Mouse (Mus musculus) CH12.LX (cell line): ENCODE measurements around the gene Ifnar1. TPM values are rescaled to one million over a fixed set of nuclear protein-coding genes. Genes with fewer than 3 reads are reported as not detected.
A peak's percentile ranks its signal among the peaks of the same experiment; 100 is the strongest.

Experiments used
- DNase-seq: peaks from one replicate; pipeline ENCODE4 v3.0.0-alpha.2; 2013; ENCODE audit errors: extremely low read depth
- H3K27ac ChIP-seq: 2 replicates; pipeline ENCODE4 v1.5.1; 2012; ENCODE audit warnings: low read depth, mild to moderate bottlenecking, control low read depth, moderate library complexity; ENCODE audit not compliant: insufficient read depth
- H3K27me3 ChIP-seq: replicated peaks from 2 replicates; pipeline ENCODE3; 2012; ENCODE audit warnings: inconsistent platforms
- H3K36me3 ChIP-seq, 2 experiments: replicated peaks in 1 of 2; 2 replicates each; pipeline versions ENCODE3 to v1.6.1; 2012; ENCODE audit warnings: inconsistent platforms in 1 of 2, low read length in 1 of 2, mild to moderate bottlenecking in 1 of 2, mixed read lengths in 1 of 2, moderate library complexity in 1 of 2; ENCODE audit not compliant: control insufficient read depth in 1 of 2, insufficient read depth in 1 of 2
- H3K4me1 ChIP-seq, 2 experiments: 2 replicates each; pipeline ENCODE4 v1.6.1; 2012; ENCODE audit warnings: inconsistent platforms in 1 of 2, moderate library complexity in 1 of 2; ENCODE audit not compliant: insufficient read depth in 2 of 2, control insufficient read depth in 1 of 2
- H3K4me2 ChIP-seq: 2 replicates; pipeline ENCODE4 v1.6.1; 2012; ENCODE audit warnings: low read depth, mild to moderate bottlenecking, control low read depth; ENCODE audit not compliant: poor library complexity, insufficient read depth, severe bottlenecking
- H3K4me3 ChIP-seq, 3 experiments: fragments of 150-350 bp in 1 of 3; sonication (generic) in 1 of 3; replicated peaks in 1 of 3; 2 replicates each; pipeline versions ENCODE3 to v1.5.1; 2011 to 2012; ENCODE audit warnings: low read depth in 2 of 3, low read length in 2 of 3, mild to moderate bottlenecking in 2 of 3, moderate library complexity in 2 of 3, control low read depth in 1 of 3, improper control_type of control experiment in 1 of 3, inconsistent platforms in 1 of 3, mixed read lengths in 1 of 3; ENCODE audit not compliant: poor library complexity in 1 of 3
- H3K79me2 ChIP-seq: replicated peaks from 2 replicates; pipeline ENCODE4 v1.6.1; 2012; ENCODE audit warnings: mild to moderate bottlenecking, moderate library complexity; ENCODE audit not compliant: control insufficient read depth, poor library complexity, insufficient read depth, severe bottlenecking; ENCODE audit errors: extremely low read depth
- H3K9ac ChIP-seq: 2 replicates; pipeline ENCODE4 v1.6.1; 2012; ENCODE audit warnings: low read depth, mild to moderate bottlenecking, control low read depth, moderate library complexity; ENCODE audit not compliant: insufficient read depth
- H3K9me3 ChIP-seq: replicated peaks from 2 replicates; pipeline ENCODE3; 2012; ENCODE audit warnings: low read length, inconsistent platforms, mixed read lengths
- BHLHE40 ChIP-seq: IDR thresholded peaks from 2 replicates; pipeline ENCODE4 v1.6.1; 2011; ENCODE audit warnings: mild to moderate bottlenecking, low read depth, low read length, improper control_type of control experiment
- CHD1 ChIP-seq: IDR thresholded peaks from 2 replicates; pipeline ENCODE4 v1.6.1; 2012; ENCODE audit warnings: low read depth, low read length, improper control_type of control experiment, inconsistent platforms
- CHD2 ChIP-seq: IDR thresholded peaks from 2 replicates; pipeline ENCODE4 v1.6.1; 2011; ENCODE audit warnings: low read length, improper control_type of control experiment
- CTCF ChIP-seq, 2 experiments: IDR thresholded peaks in 1 of 2; conservative IDR thresholded peaks in 1 of 2; 2 replicates each; pipeline ENCODE4 v1.5.1; 2011 to 2012; ENCODE audit warnings: low read depth in 2 of 2, low read length in 2 of 2, improper control_type of control experiment in 1 of 2, inconsistent platforms in 1 of 2, mild to moderate bottlenecking in 1 of 2, moderate library complexity in 1 of 2
- ETS1 ChIP-seq: conservative IDR thresholded peaks from 2 replicates; pipeline ENCODE4 v1.6.1; 2012; ENCODE audit warnings: low read depth, mild to moderate bottlenecking, inconsistent platforms, low read length, improper control_type of control experiment, moderate library complexity
- GABPA ChIP-seq: IDR thresholded peaks from 2 replicates; pipeline ENCODE4 v1.6.1; 2012; ENCODE audit warnings: low read depth, low read length, improper control_type of control experiment, inconsistent platforms; ENCODE audit not compliant: insufficient replicate concordance
- HCFC1 ChIP-seq: IDR thresholded peaks from 2 replicates; pipeline ENCODE4 v1.6.1; 2012; ENCODE audit warnings: low read depth, mild to moderate bottlenecking, inconsistent platforms, low read length, improper control_type of control experiment
- JUN ChIP-seq: IDR thresholded peaks from 2 replicates; pipeline ENCODE4 v1.6.1; 2011; ENCODE audit warnings: low read depth, mild to moderate bottlenecking, low read length, improper control_type of control experiment, moderate library complexity; ENCODE audit not compliant: insufficient read depth
- KAT2A ChIP-seq: IDR thresholded peaks from 2 replicates; pipeline ENCODE4 v1.6.1; 2012; ENCODE audit warnings: low read length, improper control_type of control experiment, inconsistent platforms; ENCODE audit not compliant: insufficient replicate concordance
- MAFK ChIP-seq: IDR thresholded peaks from 2 replicates; pipeline ENCODE4 v1.6.1; 2011; ENCODE audit warnings: low read length, improper control_type of control experiment; ENCODE audit not compliant: insufficient replicate concordance
- MAZ ChIP-seq: IDR thresholded peaks from 2 replicates; pipeline ENCODE4 v1.6.1; 2012; ENCODE audit warnings: low read depth, mild to moderate bottlenecking, inconsistent platforms, low read length, improper control_type of control experiment, moderate library complexity
- MXI1 ChIP-seq: IDR thresholded peaks from 2 replicates; pipeline ENCODE4 v1.6.1; 2011; ENCODE audit warnings: mild to moderate bottlenecking, low read depth, low read length, improper control_type of control experiment
- MYC ChIP-seq: IDR thresholded peaks from 2 replicates; pipeline ENCODE4 v1.6.1; 2011; ENCODE audit warnings: low read depth, mild to moderate bottlenecking, improper control_type of control experiment, low read length
- NRF1 ChIP-seq: IDR thresholded peaks from 2 replicates; pipeline ENCODE4 v1.6.1; 2014; ENCODE audit warnings: low read depth, mild to moderate bottlenecking, inconsistent platforms, low read length, improper control_type of control experiment, moderate library complexity
- PAX5 ChIP-seq: IDR thresholded peaks from 2 replicates; pipeline ENCODE4 v1.6.1; 2012; ENCODE audit warnings: low read length, inconsistent platforms, mixed read lengths
- POLR2A ChIP-seq: IDR thresholded peaks from 2 replicates; pipeline ENCODE4 v1.6.1; 2011; ENCODE audit warnings: low read depth, mild to moderate bottlenecking, improper control_type of control experiment, low read length
- POLR2AphosphoS2 ChIP-seq: IDR thresholded peaks from 2 replicates; pipeline ENCODE4 v1.6.1; 2011; ENCODE audit warnings: low read depth, low read length, improper control_type of control experiment
- RAD21 ChIP-seq: IDR thresholded peaks from 2 replicates; pipeline ENCODE4 v1.6.1; 2011; ENCODE audit warnings: low read depth, mild to moderate bottlenecking, low read length, improper control_type of control experiment, moderate library complexity
- RCOR1 ChIP-seq: conservative IDR thresholded peaks from 2 replicates; pipeline ENCODE4 v1.6.1; 2012; ENCODE audit warnings: low read depth, mild to moderate bottlenecking, inconsistent platforms, low read length, improper control_type of control experiment
- SIN3A ChIP-seq: IDR thresholded peaks from 2 replicates; pipeline ENCODE4 v1.6.1; 2012; ENCODE audit warnings: low read length, improper control_type of control experiment, inconsistent platforms
- SMC3 ChIP-seq: IDR thresholded peaks from 2 replicates; pipeline ENCODE4 v1.6.1; 2011; ENCODE audit warnings: low read depth, low read length, improper control_type of control experiment
- TBP ChIP-seq: conservative IDR thresholded peaks from 2 replicates; pipeline ENCODE4 v1.6.1; 2011; ENCODE audit warnings: low read depth, low read length, improper control_type of control experiment
- UBTF ChIP-seq: IDR thresholded peaks from 2 replicates; pipeline ENCODE4 v1.6.1; 2012; ENCODE audit warnings: low read depth, mild to moderate bottlenecking, inconsistent platforms, low read length, improper control_type of control experiment, moderate library complexity
- USF2 ChIP-seq: conservative IDR thresholded peaks from 2 replicates; pipeline ENCODE4 v1.6.1; 2011; ENCODE audit warnings: low read depth, low read length, improper control_type of control experiment
- ZMIZ1 ChIP-seq: IDR thresholded peaks from 2 replicates; pipeline ENCODE4 v1.6.1; 2012; ENCODE audit warnings: low read depth, mild to moderate bottlenecking, inconsistent platforms, low read length, improper control_type of control experiment
- ZNF384 ChIP-seq: IDR thresholded peaks from 2 replicates; pipeline ENCODE4 v1.6.1; 2012; ENCODE audit warnings: low read depth, low read length, improper control_type of control experiment, inconsistent platforms
- dilution Hi-C: fragments of 300-500 bp; cut with MboI; formaldehyde crosslinking; loops from 2 replicates; pipeline ENCODE4 v1.14.3; 2020; ENCODE audit warnings: low sequenced_read_pairs; ENCODE audit not compliant: extremely low pct_unique_long_range_greater_than_20kb, extremely low pct_ligation_motif_present
- in situ Hi-C: fragments of 300-500 bp; cut with MboI; formaldehyde crosslinking; loops from 3 replicates; pipeline ENCODE4 v1.14.3; 2019; ENCODE audit warnings: low sequenced_read_pairs, low pct_ligation_motif_present, low pct_unique_long_range_greater_than_20kb, mixed read lengths
- polyA plus RNA-seq: library from polyadenylated mRNA; unstranded; fragments of >175 nt; gene quantifications from 2 replicates; pipeline ENCODE4 v1.2.1, GENCODE M21; 2012; ENCODE audit warnings: low read depth; ENCODE audit not compliant: insufficient read length
- total RNA-seq, 2 experiments: library from RNA; depleted of rRNA; stranded (reverse); fragments of 300-350 nt in 1 of 2; fragments of >200 nt in 1 of 2; gene quantifications; 2 replicates each; pipeline ENCODE4 v1.2.3; 2012 to 2014

Ifnar1 gene
- total and polyA plus RNA-seq, 3 experiments: 32.8 to 49.4 (median 40.3) TPM

GRCm38 (mm10) chr16:91490897-91491296 is 5.9 kb downstream of the Ifnar1 start (continued):
- TF ChIP-seq CHD2 (no peak), USF2 (no peak), ETS1 (peak; percentile 76), MXI1 (peak; percentile 35; the same call in 1 of the 2 replicates), RCOR1 (peak; percentile 53; the same call in 1 of the 2 replicates), CHD1 (no peak), MYC (no peak), ZMIZ1 (no peak), RAD21 (no peak; the same call in 1 of the 2 replicates), MAZ (0 out of 2 replicates have a peak, but pooled peaks have one; percentile 49), GABPA (no peak)

- H3K4me1 ChIP-seq: peaks cover 10 to 41% of the 10 kb centered on the region in 2 experiments
- in situ Hi-C loops: no loop called here
- H3K79me2 ChIP-seq: peaks cover 15% of the 10 kb centered on the region
- no peak overlapping the region for H3K9ac ChIP-seq
- H3K36me3 ChIP-seq: peaks cover 50 to 91% of the 10 kb centered on the region in 2 experiments
- dilution Hi-C loops: no loop called here
- H3K27me3 ChIP-seq: no peaks in the 10 kb centered on the region
- TF ChIP-seq HCFC1 (no peak), MXI1 (no peak), UBTF (no peak), ZMIZ1 (no peak), POLR2AphosphoS2 (no peak)
- no peak overlapping the region for H3K4me2 ChIP-seq
- DNase-seq: no peak
- H3K9me3 ChIP-seq: peaks cover 1% of the 10 kb centered on the region
- no peak overlapping the region for H3K4me3 ChIP-seq
- H3K27ac ChIP-seq: no peak overlapping the region
Measured at GRCm38 (mm10) chr16:91491473-91491872, 6.4 kb downstream of the Ifnar1 start.

- Histone ChIP-seq H3K79me2 (no peaks in the 10 kb centered on the region), H3K27me3 (no peaks in the 10 kb centered on the region)
- TF ChIP-seq CTCF (conservative IDR thresholded peaks at IDR 0.05 in 1 of 2, IDR thresholded peaks at IDR 0.05 in 1 of 2; ENCODE audit: low read depth in 2 of 2, low read length in 2 of 2) (no peak), POLR2A (no peak), SIN3A (no peak), MXI1 (no peak), ZMIZ1 (no peak), NRF1 (no peak), SMC3 (no peak), JUN (no peak), TBP (no peak), UBTF (no peak), BHLHE40 (no peak), KAT2A (no peak), CHD1 (no peak), PAX5 (no peak), MAZ (no peak), ZNF384 (no peak), MAFK (no peak)
- TF ChIP-seq, all 38 proteins: peak for 0
- in situ Hi-C loops: no loop called here
- no peak overlapping the region for H3K4me2 ChIP-seq
- H3K4me1 ChIP-seq: peaks cover 6 to 9% of the 10 kb centered on the region in 2 experiments
- H3K27ac ChIP-seq: no peak overlapping the region
- no peak overlapping the region for H3K4me3 ChIP-seq
- no peaks in the 10 kb centered on the region for H3K9me3 ChIP-seq
- dilution Hi-C loops: no loop called here
- no peak overlapping the region for H3K9ac ChIP-seq
- no peak for DNase-seq
- H3K36me3 ChIP-seq: peaks cover 74 to 95% of the 10 kb centered on the region in 2 experiments
Measured at GRCm38 (mm10) chr16:91495501-91495900, 10.5 kb downstream of the Ifnar1 start.
